Mouse (Mus musculus) ES-Bruce4 (cell line): ENCODE results near the gene C1qc.

Experiments used
- CTCF ChIP-seq: IDR thresholded peaks from one replicate; pipeline ENCODE4 v1.8.1; 2011; ENCODE audit warnings: low read depth, low read length
- EP300 ChIP-seq: IDR thresholded peaks from 2 replicates; pipeline ENCODE4 v1.6.1; 2011; ENCODE audit warnings: low read depth, low read length; ENCODE audit not compliant: insufficient read depth

DNA sequence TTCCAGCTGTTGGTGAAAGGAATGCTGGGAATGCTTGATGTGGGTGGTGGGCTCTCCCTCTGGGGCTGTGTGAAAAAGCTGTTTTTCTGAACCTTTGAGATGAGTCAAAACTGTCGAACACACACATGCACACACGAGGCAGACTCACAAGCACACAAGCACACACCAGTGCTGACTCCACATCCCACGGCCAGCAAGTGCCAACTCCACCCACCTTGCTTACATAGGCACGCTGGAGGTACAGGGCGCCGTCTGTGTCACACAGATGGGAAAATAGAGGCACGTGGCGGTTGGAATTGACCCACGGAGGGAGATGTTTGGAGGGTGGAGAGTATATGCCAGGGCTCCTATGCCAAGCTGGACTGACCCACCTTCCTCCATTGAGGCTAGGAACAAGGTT lies 18.9 kb upstream of the C1qc start:
- TF ChIP-seq CTCF: no peak
- TF ChIP-seq EP300: no peak
